Mouse (Mus musculus) G1E (cell line): Measurements from ENCODE around the gene Gm45713. TPM values are rescaled to one million over a fixed set of nuclear protein-coding genes. Genes with fewer than 3 reads are reported as not detected.
"Not testable (repeated sequence)": the region's sequence is repeated elsewhere in the genome, so short reads cannot be mapped to it uniquely, and the experiment has no call there.

Source experiments
- ATAC-seq: 2 replicates; pipeline ENCODE4 v1.8.0; 2016; ENCODE audit warnings: mild to moderate bottlenecking; ENCODE audit not compliant: insufficient number of reproducible peaks, poor library complexity, low FRiP score, severe bottlenecking; ENCODE audit errors: extremely low read depth
- DNase-seq: peaks from one replicate; pipeline ENCODE4 v3.0.0; 2012; ENCODE audit warnings: low spot score
- H3K27me3 ChIP-seq: 2 replicates; pipeline ENCODE4 v1.6.1; 2012; ENCODE audit warnings: mild to moderate bottlenecking, low read length, inconsistent platforms; ENCODE audit not compliant: insufficient read depth
- H3K36me3 ChIP-seq: replicated peaks from 2 replicates; pipeline ENCODE3; 2012; ENCODE audit warnings: mild to moderate bottlenecking, inconsistent platforms
- H3K4me1 ChIP-seq: 2 replicates; pipeline ENCODE4 v1.6.1; 2012; ENCODE audit warnings: low read depth, low read length, inconsistent platforms, mixed read lengths; ENCODE audit not compliant: insufficient read depth
- H3K4me3 ChIP-seq: 2 replicates; pipeline ENCODE4 v1.5.1; 2012; ENCODE audit warnings: low read depth, mild to moderate bottlenecking, inconsistent platforms, low read length, moderate library complexity, mixed read lengths
- H3K9me3 ChIP-seq: replicated peaks from 2 replicates; pipeline ENCODE4 v1.6.1; 2012; ENCODE audit warnings: inconsistent platforms
- CTCF ChIP-seq: IDR thresholded peaks from 2 replicates; pipeline ENCODE4 v1.5.1; 2012; ENCODE audit warnings: low read depth, low read length, inconsistent platforms, mixed read lengths
- GATA1 ChIP-seq: IDR thresholded peaks from 2 replicates; pipeline ENCODE4 v1.6.1; 2012; ENCODE audit warnings: borderline replicate concordance, low read length, inconsistent platforms, mixed read lengths
- GATA2 ChIP-seq: IDR thresholded peaks from 2 replicates; pipeline ENCODE4 v1.6.1; 2012; ENCODE audit warnings: low read depth, low read length, inconsistent platforms, borderline replicate concordance
- POLR2AphosphoS5 ChIP-seq: IDR thresholded peaks from 2 replicates; pipeline ENCODE4 v1.6.1; 2012; ENCODE audit warnings: low read depth, low read length, inconsistent platforms; ENCODE audit not compliant: insufficient replicate concordance
- TAL1 ChIP-seq: conservative IDR thresholded peaks from 2 replicates; pipeline ENCODE4 v1.6.1; 2012; ENCODE audit warnings: low read depth, low read length, inconsistent platforms, mixed read lengths
- polyA plus RNA-seq: library from polyadenylated mRNA; stranded (reverse); fragments of >175 nt; gene quantifications from 2 replicates; pipeline ENCODE4 v1.2.3, GENCODE M21; 2012
- total RNA-seq, 2 experiments: library from RNA; stranded (forward) in 1 of 2; stranded (reverse) in 1 of 2; fragments of 200-1000 nt in 1 of 2; fragments of >200 nt in 1 of 2; fragmentation: Nextera tagmentation in 1 of 2; gene quantifications; 2 replicates each; pipeline ENCODE4 v1.2.3; 2014 to 2017

Gene Gm45713
- total and polyA plus RNA-seq, 3 experiments: 0.16 to 1.3 TPM; not detected in 1

GRCm38 (mm10) chr7:45102441-45102840 lies 33.6 kb downstream of the Gm45713 start:
- Histone ChIP-seq H3K9me3 (no peaks in the 10 kb centered on the region), H3K36me3 (no peaks in the 10 kb centered on the region), H3K27me3 (peaks cover 55% of the 10 kb centered on the region), H3K4me1 (peaks cover 17% of the 10 kb centered on the region), H3K4me3 (no peak overlapping the region)
- ATAC-seq (no peak), DNase-seq (no peak)
- no peak for TF ChIP-seq POLR2AphosphoS5
- no peak for TF ChIP-seq TAL1
- no peak for TF ChIP-seq GATA2
- TF ChIP-seq GATA1: no peak
- TF ChIP-seq CTCF: no peak

DNA sequence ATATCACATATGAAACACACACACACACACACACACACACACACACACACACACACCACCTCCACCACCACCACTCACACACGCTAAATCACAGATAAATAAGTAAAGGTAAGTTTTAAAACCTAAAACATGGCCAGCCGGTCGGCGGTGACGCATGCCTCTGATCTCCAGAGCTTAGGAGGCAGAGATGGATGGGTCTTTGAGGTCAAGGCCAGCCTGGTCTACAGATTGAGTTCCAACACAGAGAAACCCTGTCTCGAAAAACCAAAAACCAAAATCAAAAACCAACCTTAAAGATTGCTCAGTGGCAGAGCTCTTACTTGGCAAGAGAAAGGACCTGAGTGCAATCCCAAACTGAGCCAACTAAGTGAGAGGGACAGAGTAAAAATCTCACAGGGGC lies 36.0 kb downstream of the Gm45713 start:
- TF ChIP-seq TAL1 (no peak), CTCF (no peak)
- peaks cover 41% of the 10 kb centered on the region for H3K27me3 ChIP-seq
- H3K36me3 ChIP-seq: no peaks in the 10 kb centered on the region
- DNase-seq: no peak
- peaks cover 26% of the 10 kb centered on the region for H3K4me1 ChIP-seq
- H3K4me3 ChIP-seq: no peak overlapping the region
- H3K9me3 ChIP-seq: no peaks in the 10 kb centered on the region
- ATAC-seq: no peak

DNA sequence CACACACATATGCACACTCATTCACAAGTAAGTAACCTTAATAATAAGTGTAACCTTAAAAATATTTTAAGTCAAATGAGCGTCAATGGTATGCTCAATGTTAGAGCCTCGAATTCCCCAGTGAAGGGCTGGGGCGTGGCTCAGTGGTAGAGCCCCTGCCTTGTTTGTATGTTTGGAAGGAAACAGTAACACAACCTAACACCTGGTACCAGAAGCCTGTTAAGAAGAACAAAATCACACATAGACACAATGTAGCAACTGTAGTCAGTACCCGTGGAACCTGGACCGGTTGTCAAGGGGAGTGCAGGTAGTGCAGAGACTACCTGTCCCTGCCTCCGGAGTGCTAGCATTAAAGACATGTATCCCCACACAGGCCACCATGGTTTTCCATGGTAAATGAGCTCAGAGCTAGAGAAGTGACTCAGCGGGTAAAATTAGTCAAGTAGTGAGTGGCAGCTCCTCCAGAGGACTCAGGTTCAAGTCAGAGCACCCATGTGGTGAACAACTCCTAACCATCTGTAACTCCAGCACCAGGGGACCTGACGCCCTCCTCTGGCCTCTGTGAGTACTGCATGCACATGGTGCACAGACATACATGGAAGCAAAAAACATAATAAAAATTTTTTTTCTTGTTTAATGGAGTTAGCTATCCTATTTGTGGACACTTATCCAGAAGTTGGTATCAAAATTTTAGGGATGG lies 37.3 kb downstream of the Gm45713 start:
- Histone ChIP-seq H3K27me3 (peaks cover 36% of the 10 kb centered on the region), H3K4me1 (peaks cover 34% of the 10 kb centered on the region), H3K9me3 (no peaks in the 10 kb centered on the region), H3K36me3 (no peaks in the 10 kb centered on the region), H3K4me3 (no peak overlapping the region)
- no peak for ATAC-seq
- TF ChIP-seq TAL1 (no peak), GATA1 (no peak), POLR2AphosphoS5 (no peak), CTCF (no peak), GATA2 (no peak)
- no peak for DNase-seq

DNA sequence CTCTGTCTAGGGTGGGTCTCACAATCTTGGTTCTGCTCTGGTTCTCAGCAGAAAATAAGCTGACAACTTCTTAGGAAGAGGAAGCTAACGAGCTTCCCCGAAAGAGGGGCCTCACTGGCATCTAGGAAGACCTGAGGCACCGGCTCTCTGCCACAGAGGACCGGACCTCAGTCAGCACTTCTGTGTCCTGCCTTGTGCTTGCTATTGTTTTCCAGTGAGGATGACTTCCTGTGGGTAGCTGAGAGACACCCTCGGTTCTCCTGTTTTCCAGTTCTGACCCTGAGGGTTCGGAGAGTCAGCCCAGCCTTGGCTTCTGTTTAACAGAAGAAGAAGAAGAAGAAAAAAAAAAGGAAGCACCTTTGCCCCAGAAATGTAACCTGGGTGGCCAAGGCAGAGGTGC lies 38.6 kb downstream of the Gm45713 start:
- ATAC-seq (no peak), DNase-seq (peak; percentile 25)
- Histone ChIP-seq H3K27me3 (peaks cover 31% of the 10 kb centered on the region), H3K9me3 (no peaks in the 10 kb centered on the region), H3K4me1 (peaks cover 34% of the 10 kb centered on the region), H3K4me3 (no peak overlapping the region), H3K36me3 (no peaks in the 10 kb centered on the region)
- TF ChIP-seq CTCF (no peak), GATA1 (no peak), TAL1 (no peak), POLR2AphosphoS5 (no peak), GATA2 (no peak)

GRCm38 (mm10) chr7:45095965-45096364 lies 40.1 kb downstream of the Gm45713 start:
- not testable (repeated sequence) for H3K4me3 ChIP-seq, H3K9me3 ChIP-seq, DNase-seq, ATAC-seq, H3K36me3 ChIP-seq
- H3K4me1 ChIP-seq: peaks cover 46% of the 10 kb centered on the region
- peaks cover 30% of the 10 kb centered on the region for H3K27me3 ChIP-seq

GRCm38 (mm10) chr7:45095367-45095766 lies 40.7 kb downstream of the Gm45713 start:
- Histone ChIP-seq H3K4me3 (no peak overlapping the region), H3K36me3 (no peaks in the 10 kb centered on the region), H3K4me1 (peaks cover 50% of the 10 kb centered on the region), H3K9me3 (no peaks in the 10 kb centered on the region), H3K27me3 (peaks cover 32% of the 10 kb centered on the region)
- TF ChIP-seq TAL1 (no peak), GATA2 (no peak), POLR2AphosphoS5 (no peak), CTCF (no peak), GATA1 (no peak)
- DNase-seq: no peak
- ATAC-seq: no peak

GRCm38 (mm10) chr7:45094121-45094520 lies 41.9 kb downstream of the Gm45713 start:
- DNase-seq: no peak
- H3K9me3 ChIP-seq: no peaks in the 10 kb centered on the region
- H3K36me3 ChIP-seq: no peaks in the 10 kb centered on the region
- ATAC-seq: no peak
- TF ChIP-seq CTCF (no peak), POLR2AphosphoS5 (no peak), GATA1 (no peak), GATA2 (no peak), TAL1 (no peak)
- no peak overlapping the region for H3K4me3 ChIP-seq
- peaks cover 54% of the 10 kb centered on the region for H3K4me1 ChIP-seq
- H3K27me3 ChIP-seq: peaks cover 32% of the 10 kb centered on the region
